Mouse (Mus musculus) cerebellum, adult 8-10 months (tissue): ENCODE data around the gene Zfp64.
A peak's percentile ranks its signal among the peaks of the same experiment; 100 is the strongest.

Experiments used
- DNase-seq: peaks from one replicate; pipeline ENCODE4 v3.0.0; 2022

Gene Zfp64

DNA sequence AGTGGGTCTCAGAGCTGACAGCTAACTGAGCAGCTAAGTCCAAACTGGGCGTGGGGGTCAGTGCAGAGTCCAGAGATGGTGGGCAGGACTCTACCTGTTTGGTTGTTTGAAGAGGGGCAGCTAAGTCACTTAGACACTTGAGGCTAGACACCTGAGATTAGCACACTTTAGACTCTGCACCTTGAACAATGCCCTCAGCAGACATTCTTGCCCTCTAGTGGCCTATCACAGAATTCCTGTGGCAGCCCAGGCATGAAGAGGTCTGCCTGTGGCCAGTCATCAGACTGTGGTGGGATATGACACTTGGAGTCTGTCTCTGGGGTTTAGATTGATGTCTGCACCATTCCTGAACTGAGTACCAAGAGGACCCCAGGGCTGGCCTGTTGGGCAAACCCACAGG, 7.7 kb downstream of the Zfp64 start:
- DNase-seq, result no peak

DNA sequence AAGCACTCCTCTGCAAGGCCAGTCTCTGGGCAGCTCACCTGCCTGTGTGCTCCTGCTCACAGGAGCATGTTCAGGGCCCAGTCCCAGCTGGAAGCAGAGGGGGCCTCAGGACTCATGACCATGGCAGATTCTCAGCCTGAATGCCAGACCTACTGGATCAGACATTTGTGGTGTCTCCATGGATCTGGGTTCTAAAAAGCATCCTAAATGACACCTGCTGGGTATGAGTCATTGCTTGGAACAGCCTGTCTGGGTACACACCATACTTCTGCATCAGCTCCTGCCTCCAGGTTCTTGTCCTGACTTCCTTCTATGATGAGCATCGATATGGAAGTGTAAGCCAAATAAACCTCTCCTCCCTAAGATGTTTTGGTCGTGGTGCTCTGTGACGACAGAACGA, 11.4 kb downstream of the Zfp64 start:
- no peak for DNase-seq

DNA sequence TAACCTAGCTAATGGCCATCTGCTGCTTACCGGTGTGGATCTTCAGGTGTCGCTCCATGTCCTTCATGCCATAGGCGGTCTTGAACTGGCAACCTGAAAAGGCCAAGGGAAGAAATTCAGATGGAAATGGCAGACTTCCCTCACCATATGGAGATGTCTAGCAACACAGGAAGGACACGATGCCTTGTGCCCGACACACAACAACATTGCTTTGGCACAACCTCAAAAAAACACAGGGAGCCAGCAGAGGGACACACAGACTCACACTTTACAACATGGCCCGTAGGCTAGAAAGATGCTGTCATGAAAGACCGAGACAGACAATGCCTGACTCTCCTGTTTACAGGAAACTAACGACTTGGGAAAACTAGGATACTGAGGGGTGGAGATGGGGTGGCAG, 15.4 kb downstream of the Zfp64 start:
- no peak for DNase-seq

GRCm38 (mm10) chr2:168939261-168939933, 16.0 kb downstream of the Zfp64 start:
- DNase-seq, result no peak

DNA sequence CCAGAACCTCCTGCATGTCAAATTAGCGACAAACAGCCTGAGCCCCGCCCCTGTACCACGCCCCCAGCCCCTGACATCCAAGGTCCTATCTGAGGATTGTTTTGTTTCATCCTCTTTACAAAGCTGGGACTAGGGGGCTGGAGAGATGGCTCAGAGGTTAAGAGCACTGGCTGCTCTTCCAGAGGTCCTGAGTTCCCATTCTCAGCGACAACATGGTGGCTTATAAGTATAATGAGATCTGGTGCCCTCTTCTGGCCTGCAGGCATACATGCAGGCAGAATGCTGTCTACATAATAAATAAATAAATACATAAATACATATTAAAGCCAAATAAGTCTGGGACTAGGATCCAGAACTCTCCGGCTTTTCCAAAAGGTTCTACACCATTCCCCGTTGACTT, 18.5 kb downstream of the Zfp64 start:
- no peak for DNase-seq

- no peak for DNase-seq
These were observed 20.2 kb downstream of the Zfp64 start for GRCm38 (mm10) chr2:168935165-168935564.

GRCm38 (mm10) chr2:168931686-168932085, 23.7 kb downstream of the Zfp64 start:
- DNase-seq, result no peak

DNA sequence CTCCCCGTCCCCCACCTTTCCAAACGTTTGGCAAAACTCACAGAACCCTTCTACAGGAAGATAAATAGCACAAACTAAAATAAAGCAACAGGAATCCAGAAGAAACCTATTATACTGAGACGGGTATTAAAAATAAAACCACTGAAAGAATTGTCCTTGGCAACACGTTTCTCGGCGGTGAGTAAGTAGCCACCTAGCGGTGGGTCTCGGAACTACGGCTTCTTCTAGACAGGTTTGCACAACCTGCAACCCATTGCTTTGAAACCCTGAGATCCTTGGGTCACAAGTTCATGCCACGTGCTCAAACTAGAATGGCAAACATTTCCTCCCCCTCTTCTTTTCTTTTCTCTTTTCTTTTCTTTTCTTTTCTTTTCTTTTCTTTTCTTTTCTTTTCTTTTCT, 25.7 kb downstream of the Zfp64 start:
- DNase-seq, result peak; percentile 53

- DNase-seq, result no peak
These were observed 28.0 kb downstream of the Zfp64 start for GRCm38 (mm10) chr2:168927401-168927800.

DNA sequence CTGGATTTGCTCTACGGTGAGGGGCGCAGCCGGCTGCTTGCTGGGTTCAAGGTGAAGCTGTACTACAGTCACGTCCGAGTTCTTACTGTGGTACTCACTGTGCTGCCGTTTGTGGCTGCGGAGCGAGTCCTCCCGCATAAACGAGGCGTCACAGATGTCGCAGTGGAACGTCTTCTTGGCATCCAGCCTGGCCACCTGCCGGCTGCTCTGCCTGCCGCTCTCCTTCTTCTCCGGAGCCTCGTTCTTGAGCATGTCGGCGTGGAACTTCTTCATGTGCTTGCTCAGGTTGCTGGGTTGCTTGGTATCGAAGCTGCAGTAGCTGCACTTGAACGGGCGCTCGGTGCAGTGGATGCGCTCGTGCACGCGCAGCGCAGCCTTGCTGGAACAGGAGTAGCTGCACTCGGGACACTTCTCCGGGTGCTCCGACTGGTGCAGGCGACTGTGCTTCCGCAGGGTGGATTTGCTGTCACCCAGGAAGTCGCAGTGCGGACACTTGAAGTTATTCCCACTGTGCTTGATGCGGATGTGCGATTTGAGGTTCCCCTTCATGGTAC, 29.1 kb downstream of the Zfp64 start:
- no peak for DNase-seq

GRCm38 (mm10) chr2:168923706-168924105, 31.7 kb downstream of the Zfp64 start:
- DNase-seq, result no peak

DNA sequence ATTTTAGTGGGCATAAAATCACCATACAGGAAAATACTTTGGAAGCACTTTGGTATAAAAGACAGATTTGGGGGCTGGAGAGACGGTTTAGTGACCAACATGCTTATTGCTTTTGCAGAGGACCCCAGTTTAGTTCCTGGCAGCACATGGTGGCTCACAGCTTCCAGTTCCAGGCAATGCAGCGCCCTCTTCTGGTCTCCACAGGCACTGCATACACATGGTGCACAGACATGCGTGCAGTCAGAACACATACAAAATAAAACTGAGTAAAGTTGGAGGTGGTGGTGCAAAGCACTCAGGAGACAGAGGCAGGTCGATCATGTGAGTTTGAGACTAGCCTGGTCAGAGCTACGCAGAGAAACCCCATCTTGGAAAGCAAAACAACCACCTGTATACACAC, 32.9 kb downstream of the Zfp64 start:
- DNase-seq, result no peak

DNA sequence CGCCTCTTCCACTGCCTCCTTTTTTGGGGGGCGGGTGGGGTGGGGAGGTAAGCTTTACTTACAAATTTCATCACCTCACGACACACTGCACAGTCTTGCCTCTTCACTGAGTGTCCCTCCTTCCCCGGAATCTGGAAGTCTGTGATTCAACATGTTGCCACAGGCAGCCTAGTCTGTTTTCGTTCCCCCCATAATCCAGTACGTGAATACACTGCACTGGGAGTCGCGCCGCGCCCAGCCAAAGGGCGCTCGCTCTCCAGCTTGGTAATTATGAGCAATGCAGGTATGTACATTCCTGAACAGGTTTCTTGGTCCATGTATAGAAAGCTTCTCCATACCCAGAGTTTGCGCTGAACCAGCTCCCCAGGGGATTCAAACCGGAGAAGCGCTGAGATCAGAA, 35.4 kb downstream of the Zfp64 start:
- DNase-seq, result no peak

- no peak for DNase-seq
These were observed 42.3 kb downstream of the Zfp64 start for GRCm38 (mm10) chr2:168912901-168913721.

- no peak for DNase-seq
These were observed 43.1 kb downstream of the Zfp64 start for GRCm38 (mm10) chr2:168912051-168912891.

- DNase-seq, result no peak
These were observed 43.9 kb downstream of the Zfp64 start for GRCm38 (mm10) chr2:168911527-168911926.

DNA sequence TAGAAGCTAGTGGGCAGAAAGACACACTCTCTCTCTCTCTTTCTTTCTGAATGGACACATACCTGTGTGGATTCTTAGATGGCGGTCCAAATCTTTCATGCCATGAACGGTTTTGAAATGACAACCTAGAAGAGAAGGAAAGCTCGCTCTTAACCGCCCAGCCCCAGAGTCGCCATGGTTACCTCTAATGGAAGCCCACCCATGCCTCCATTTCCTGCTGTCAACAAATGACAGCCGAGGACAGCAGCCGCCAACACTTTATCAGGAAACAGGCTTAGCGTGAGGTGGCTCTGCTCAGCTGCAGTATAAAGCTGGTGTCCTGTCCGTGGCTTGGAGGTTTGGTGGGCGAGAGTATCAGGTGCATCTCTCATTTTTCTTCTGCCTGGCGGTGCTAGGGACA, 49.4 kb downstream of the Zfp64 start:
- DNase-seq, result no peak

DNA sequence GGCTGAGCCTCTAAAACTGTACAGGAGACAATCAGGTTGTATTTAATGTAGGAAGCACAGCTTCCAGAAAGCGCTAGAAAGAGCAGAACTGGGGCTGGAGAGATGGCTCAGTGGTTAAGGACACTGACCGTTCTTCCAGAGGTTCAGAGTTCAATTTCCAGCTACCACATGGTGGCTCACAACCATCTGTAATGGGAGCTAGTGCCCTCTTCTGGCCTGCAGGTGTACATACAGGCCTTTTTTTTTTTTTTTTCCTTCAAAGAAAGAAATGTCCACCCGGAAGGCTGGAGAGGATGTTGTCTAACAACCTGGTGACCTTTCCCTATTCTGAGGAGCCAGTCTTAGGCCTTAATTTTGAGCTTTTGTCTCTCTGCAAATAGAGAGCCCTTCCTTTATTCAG, 50.5 kb downstream of the Zfp64 start:
- DNase-seq, result no peak

DNA sequence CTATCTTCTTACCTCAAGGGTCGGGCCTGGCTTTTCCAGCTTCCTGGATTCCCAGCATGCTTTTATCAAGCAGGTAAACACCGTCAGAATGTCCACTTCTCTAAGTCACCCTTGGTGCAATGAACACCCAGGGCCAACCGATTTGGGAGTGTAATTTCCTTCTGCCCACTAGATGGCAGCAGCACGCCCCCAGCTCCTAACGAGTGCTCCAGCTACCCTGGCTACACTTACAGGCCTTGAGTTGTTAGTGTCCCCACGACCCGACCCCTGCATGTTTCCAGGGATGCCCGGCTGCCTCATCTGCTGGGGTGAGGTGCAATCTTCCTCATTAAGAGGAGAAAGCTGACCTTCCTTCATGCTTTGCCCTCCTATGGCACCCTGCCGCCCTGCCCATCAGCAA, 51.2 kb downstream of the Zfp64 start:
- peak; percentile 28 for DNase-seq

GRCm38 (mm10) chr2:168902634-168903033, 52.8 kb downstream of the Zfp64 start:
- DNase-seq, result no peak

DNA sequence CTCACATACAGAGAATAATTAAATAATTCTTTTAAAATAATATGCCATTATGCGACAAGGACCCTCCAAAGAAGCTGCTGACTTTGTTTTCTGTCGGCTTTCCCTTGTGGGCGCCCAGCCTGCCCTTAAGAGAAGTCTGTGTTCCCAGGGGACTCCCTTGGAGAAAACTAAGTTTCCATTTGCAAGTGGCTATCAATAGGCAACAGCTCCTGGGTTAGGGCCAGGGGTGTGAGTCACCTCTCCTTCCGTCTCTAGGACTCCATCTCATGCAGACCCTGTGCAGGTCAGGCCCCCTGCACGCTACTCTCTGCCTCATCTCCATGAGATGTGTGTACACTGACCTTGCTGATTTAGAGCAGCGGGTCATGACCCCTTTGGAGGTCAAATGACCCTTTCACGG, 57.5 kb downstream of the Zfp64 start:
- DNase-seq, result no peak

- no peak for DNase-seq
These were observed 59.9 kb downstream of the Zfp64 start for GRCm38 (mm10) chr2:168895531-168895930.

DNA sequence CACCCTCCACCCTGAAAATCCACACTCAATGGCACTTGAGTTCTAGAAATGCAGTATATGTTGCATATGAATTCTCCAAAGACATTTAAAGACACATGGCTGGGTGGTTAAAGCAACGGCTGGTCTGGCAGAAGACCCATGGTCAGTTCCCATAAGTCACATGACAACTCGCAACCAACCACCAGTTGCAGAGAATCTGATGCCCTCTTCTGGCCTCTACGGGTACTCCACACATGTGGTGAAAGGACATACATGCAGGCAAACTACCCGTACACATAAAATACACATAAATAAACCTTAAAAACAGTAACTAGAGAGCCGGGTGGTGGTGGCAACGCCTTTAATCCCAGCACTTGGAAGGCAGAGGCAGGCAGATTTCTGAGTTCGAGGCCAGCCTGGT, 60.6 kb downstream of the Zfp64 start:
- DNase-seq, result no peak
